Mouse (Mus musculus): ENCODE data around the gene Ost4.

- TF ChIP-seq CTCF (conservative IDR thresholded peaks at IDR 0.05; ENCODE audit: low read length) (no peak), POU5F1 (IDR thresholded peaks at IDR 0.05; ENCODE audit: borderline replicate concordance, low read length) (no peak), NANOG (IDR thresholded peaks at IDR 0.05; ENCODE audit: borderline replicate concordance, low read length) (no peak)
These were observed 40.7 kb downstream of the Ost4 start for GRCm38 (mm10) chr5:30866871-30867270.

Measured in E14TG2a.4 (cell line).